Mouse (Mus musculus) lung, postnatal 0 days (tissue): ENCODE measurements around the gene Cap1. TPM values are rescaled to one million over a fixed set of nuclear protein-coding genes. Genes with fewer than 3 reads are reported as not detected.

ENCODE experiments used
- ATAC-seq: fragments of 200-750 bp; cut with Nextera tagmentation; 2 replicates; pipeline ENCODE4 v1.8.0; 2017; ENCODE audit warnings: moderate library complexity
- DNase-seq: peaks from one replicate; pipeline ENCODE4 v3.0.0-alpha.2; 2016; ENCODE audit warnings: low spot score
- H3K27ac ChIP-seq: fragments of 300-500 bp; sonication (generic); 2 replicates; pipeline ENCODE4 v1.5.1; 2014; ENCODE audit warnings: antibody characterized with exemption, mild to moderate bottlenecking, low read length, mixed read lengths
- H3K27me3 ChIP-seq: fragments of 300-500 bp; sonication (generic); replicated peaks from 2 replicates; pipeline ENCODE4 v1.6.1; 2014; ENCODE audit warnings: low read length, mixed read lengths; ENCODE audit not compliant: insufficient read depth
- H3K36me3 ChIP-seq: fragments of 300-500 bp; sonication (generic); 2 replicates; pipeline ENCODE4 v1.6.1; 2014; ENCODE audit warnings: low read length, mixed read lengths; ENCODE audit not compliant: insufficient read depth
- H3K4me1 ChIP-seq: fragments of 300-500 bp; sonication (generic); 2 replicates; pipeline ENCODE4 v1.6.1; 2014; ENCODE audit warnings: antibody characterized with exemption, low read depth, low read length, mixed read lengths; ENCODE audit not compliant: insufficient read depth
- H3K4me2 ChIP-seq: fragments of 300-500 bp; sonication (generic); replicated peaks from 2 replicates; pipeline ENCODE4 v1.6.1; 2014; ENCODE audit warnings: low read depth, mild to moderate bottlenecking, low read length, moderate library complexity, mixed read lengths
- H3K4me3 ChIP-seq: fragments of 300-500 bp; sonication (generic); 2 replicates; pipeline ENCODE4 v1.5.1; 2014; ENCODE audit warnings: low read depth, low read length
- H3K9ac ChIP-seq: fragments of 300-500 bp; sonication (generic); replicated peaks from 2 replicates; pipeline ENCODE4 v1.6.1; 2014; ENCODE audit warnings: low read depth, mild to moderate bottlenecking
- H3K9me3 ChIP-seq: fragments of 300-500 bp; sonication (generic); 2 replicates; pipeline ENCODE4 v1.6.1; 2016; ENCODE audit warnings: low read length, mixed read lengths
- CTCF ChIP-seq: IDR thresholded peaks from 2 replicates; pipeline ENCODE4 v1.5.1; 2016; ENCODE audit warnings: antibody characterized with exemption, mild to moderate bottlenecking
- EP300 ChIP-seq: IDR thresholded peaks from 2 replicates; pipeline ENCODE4 v1.6.1; 2016; ENCODE audit warnings: antibody characterized with exemption, mild to moderate bottlenecking, control low read depth
- WGBS: fragments of 180-500 bp; shearing (Covaris S2); extraction: QIAGEN DNeasy Blood & Tissue Kit; methylation state at CpG from one replicate; pipeline ENCODE4 v1.1.7; 2014; 5-methylcytosine and 5-hydroxymethylcytosine counted together
- polyA plus RNA-seq: library from polyadenylated mRNA; unstranded; fragments of >200 nt; fragmentation: Nextera tagmentation; extraction: Ambion mirVana; gene quantifications from 2 replicates; pipeline ENCODE4 v1.2.1, GENCODE M21; 2015

Gene Cap1
- polyA plus RNA-seq, 1 experiment from 2014 or later: 66.8 TPM

- Histone ChIP-seq H3K4me1 (no peaks in the 10 kb centered on the region), H3K4me3 (no peak overlapping the region), H3K27me3 (no peaks in the 10 kb centered on the region), H3K9me3 (no peaks in the 10 kb centered on the region), H3K36me3 (peaks cover 30% of the 10 kb centered on the region; the same call in 1 of the 2 replicates), H3K27ac (no peak overlapping the region), H3K4me2 (no peak overlapping the region), H3K9ac (no peak overlapping the region)
- no peak for ATAC-seq
- 88% methylated on average over 11 of the region's 11 CpGs for WGBS
- no peak for TF ChIP-seq EP300
- TF ChIP-seq CTCF: no peak
- DNase-seq: no peak
Observed at GRCm38 (mm10) chr4:122871269-122871668, 14.6 kb downstream of the Cap1 start.

GRCm38 (mm10) chr4:122870741-122871140 lies 15.1 kb downstream of the Cap1 start:
- ATAC-seq (no peak), DNase-seq (no peak)
- TF ChIP-seq EP300 (no peak), CTCF (no peak)
- H3K36me3 ChIP-seq: peaks cover 36% of the 10 kb centered on the region; the same call in 1 of the 2 replicates
- H3K9ac ChIP-seq: no peak overlapping the region
- 79% methylated on average over 5 of the region's 5 CpGs for WGBS
- no peak overlapping the region for H3K4me2 ChIP-seq
- H3K27ac ChIP-seq: no peak overlapping the region
- H3K27me3 ChIP-seq: no peaks in the 10 kb centered on the region
- no peak overlapping the region for H3K4me3 ChIP-seq
- H3K9me3 ChIP-seq: no peaks in the 10 kb centered on the region
- no peaks in the 10 kb centered on the region for H3K4me1 ChIP-seq

- Histone ChIP-seq H3K36me3 (peaks cover 43% of the 10 kb centered on the region; the same call in 1 of the 2 replicates), H3K4me3 (no peak overlapping the region), H3K4me2 (no peak overlapping the region), H3K27ac (no peak overlapping the region), H3K9ac (no peak overlapping the region), H3K9me3 (no peaks in the 10 kb centered on the region), H3K4me1 (no peaks in the 10 kb centered on the region), H3K27me3 (no peaks in the 10 kb centered on the region)
- no peak for ATAC-seq
- peak; percentile 36 for DNase-seq
- no peak for TF ChIP-seq EP300
- TF ChIP-seq CTCF: peak; percentile 67
Observed at GRCm38 (mm10) chr4:122870027-122870426, 15.8 kb downstream of the Cap1 start.

- TF ChIP-seq EP300: no peak
- no peak for TF ChIP-seq CTCF
- H3K36me3 ChIP-seq: peaks cover 63% of the 10 kb centered on the region; the same call in 1 of the 2 replicates
- no peak overlapping the region for H3K27ac ChIP-seq
- H3K27me3 ChIP-seq: no peaks in the 10 kb centered on the region
- WGBS: 96% methylated on average over 1 of the region's 1 CpGs
- H3K4me2 ChIP-seq: no peak overlapping the region
- H3K9ac ChIP-seq: no peak overlapping the region
- ATAC-seq (no peak), DNase-seq (no peak)
- no peak overlapping the region for H3K4me3 ChIP-seq
- no peaks in the 10 kb centered on the region for H3K4me1 ChIP-seq
- H3K9me3 ChIP-seq: no peaks in the 10 kb centered on the region
Observed at GRCm38 (mm10) chr4:122868041-122868440, 17.8 kb downstream of the Cap1 start.

DNA sequence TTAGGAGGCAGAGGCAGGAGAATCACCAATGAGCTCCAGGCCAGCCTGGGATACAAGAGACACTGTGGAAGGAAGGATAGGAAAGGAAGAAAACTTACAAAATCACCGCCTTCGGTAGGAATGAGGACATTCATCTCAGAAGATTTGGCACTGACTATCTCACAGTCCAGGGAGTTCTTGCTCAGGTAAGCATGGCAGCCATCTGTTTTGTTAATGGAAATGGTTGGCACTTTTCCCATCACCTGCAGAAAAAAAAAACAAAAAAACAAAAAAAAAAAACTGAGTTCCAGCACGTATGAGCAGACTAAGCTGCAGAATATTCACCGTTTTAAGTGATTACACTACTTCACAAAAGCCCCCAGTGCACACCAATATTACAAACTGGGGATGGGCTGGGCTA lies 24.0 kb downstream of the Cap1 start:
- Histone ChIP-seq H3K36me3 (peaks cover 72% of the 10 kb centered on the region), H3K4me3 (no peak overlapping the region), H3K27ac (no peak overlapping the region), H3K27me3 (no peaks in the 10 kb centered on the region), H3K4me2 (no peak overlapping the region), H3K9me3 (no peaks in the 10 kb centered on the region), H3K9ac (no peak overlapping the region), H3K4me1 (no peaks in the 10 kb centered on the region)
- TF ChIP-seq EP300 (no peak), CTCF (no peak)
- 91% methylated on average over 4 of the region's 4 CpGs for WGBS
- DNase-seq (no peak), ATAC-seq (no peak)

- 51% methylated on average over 6 of the region's 6 CpGs for WGBS
- DNase-seq: no peak
- H3K9me3 ChIP-seq: no peaks in the 10 kb centered on the region
- H3K4me2 ChIP-seq: no peak overlapping the region
- peak; percentile 33 for ATAC-seq
- H3K4me3 ChIP-seq: no peak overlapping the region
- H3K4me1 ChIP-seq: no peaks in the 10 kb centered on the region
- no peak overlapping the region for H3K27ac ChIP-seq
- H3K9ac ChIP-seq: no peak overlapping the region
- H3K36me3 ChIP-seq: peaks cover 56% of the 10 kb centered on the region
- no peak for TF ChIP-seq CTCF
- TF ChIP-seq EP300: peak; percentile 39; the same call in 1 of the 2 replicates
- no peaks in the 10 kb centered on the region for H3K27me3 ChIP-seq
Observed at GRCm38 (mm10) chr4:122859096-122859674, 26.7 kb downstream of the Cap1 start.

- Histone ChIP-seq H3K36me3 (peaks cover 43% of the 10 kb centered on the region), H3K9ac (no peak overlapping the region)
Observed at GRCm38 (mm10) chr4:122857909-122858308, 27.9 kb downstream of the Cap1 start.

More at GRCm38 (mm10) chr4:122857909-122858308, 27.9 kb downstream of the Cap1 start:
- no peaks in the 10 kb centered on the region for H3K9me3 ChIP-seq
- no peak overlapping the region for H3K27ac ChIP-seq
- ATAC-seq (no peak), DNase-seq (no peak)
- H3K27me3 ChIP-seq: no peaks in the 10 kb centered on the region
- H3K4me3 ChIP-seq: no peak overlapping the region
- TF ChIP-seq CTCF (peak; percentile 16), EP300 (no peak)
- no peak overlapping the region for H3K4me2 ChIP-seq
- no peaks in the 10 kb centered on the region for H3K4me1 ChIP-seq
- WGBS: 48% methylated on average over 2 of the region's 2 CpGs
